Mouse (Mus musculus): ENCODE results near the gene Hoxc11. TPM values are rescaled to one million over a fixed set of nuclear protein-coding genes. Genes with fewer than 3 reads are reported as not detected.

The Hoxc11 gene
- total RNA-seq, 2 experiments from 2014 or later, result not detected

- DNase-seq (ENCODE audit: low spot score in 2 of 2), result no peak
- intact Hi-C loops (cut with DNase I), result no loop called here
Observed at GRCm38 (mm10) chr15:102997939-102998355, 43.7 kb downstream of the Hoxc11 start, which contains the start of gene Hoxc6. Gene Hoxc6 (plus strand): TSS chr15:102998257.

GRCm38 (mm10) chr15:102998608-102999182 lies 44.5 kb downstream of the Hoxc11 start:
- intact Hi-C loops (cut with DNase I), result no loop called here

GRCm38 (mm10) chr15:102999183-102999831 lies 45.1 kb downstream of the Hoxc11 start:
- intact Hi-C loops (cut with DNase I), result no loop called here
- no peak for DNase-seq (ENCODE audit: low spot score in 2 of 2)

More at GRCm38 (mm10) chr15:102998608-102999182, 44.5 kb downstream of the Hoxc11 start:
- DNase-seq (ENCODE audit: low spot score in 2 of 2), result no peak

GRCm38 (mm10) chr15:102999955-103000354 lies 45.7 kb downstream of the Hoxc11 start:
- intact Hi-C loops (cut with DNase I), result no loop called here
- no peak for DNase-seq (ENCODE audit: low spot score in 2 of 2)

- intact Hi-C loops (cut with DNase I), result no loop called here
Observed at GRCm38 (mm10) chr15:103000501-103000901, 46.3 kb downstream of the Hoxc11 start.

GRCm38 (mm10) chr15:103001370-103001769 lies 47.1 kb downstream of the Hoxc11 start:
- no peak for DNase-seq (ENCODE audit: low spot score in 2 of 2)
- intact Hi-C loops (cut with DNase I), result no loop called here

More at GRCm38 (mm10) chr15:103000501-103000901, 46.3 kb downstream of the Hoxc11 start:
- no peak for DNase-seq (ENCODE audit: low spot score in 2 of 2)

- DNase-seq (ENCODE audit: low spot score in 2 of 2), result no peak
- intact Hi-C loops (cut with DNase I), result no loop called here
Observed at GRCm38 (mm10) chr15:103002156-103002555, 47.9 kb downstream of the Hoxc11 start.

- DNase-seq (ENCODE audit: low spot score in 2 of 2), result no peak
- intact Hi-C loops (cut with DNase I), result no loop called here
Observed at GRCm38 (mm10) chr15:103002821-103003448, 48.7 kb downstream of the Hoxc11 start.

- intact Hi-C loops (cut with DNase I), result no loop called here
- no peak for DNase-seq (ENCODE audit: low spot score in 2 of 2)
Observed at GRCm38 (mm10) chr15:103005308-103005707, 51.1 kb downstream of the Hoxc11 start.

GRCm38 (mm10) chr15:103005797-103006196 lies 51.6 kb downstream of the Hoxc11 start:
- no peak for DNase-seq (ENCODE audit: low spot score in 2 of 2)
- intact Hi-C loops (cut with DNase I), result no loop called here

- intact Hi-C loops (cut with DNase I), result no loop called here
- DNase-seq (ENCODE audit: low spot score in 2 of 2), result no peak
Observed at GRCm38 (mm10) chr15:103006326-103006725, 52.1 kb downstream of the Hoxc11 start.

Small RNA genes lying within 50 kb of the gene (microRNA-seq; reads per million reads assigned to microRNA genes)
- gene Mir196a-2, result 0 to 0.34 reads per million in 2 experiments

Other genes starting within 250 kb of the Hoxc11 start
- 10 to 100 TPM; 56.9 to 58.4 TPM for gene Calcoco1, start 232.2 kb upstream of the Hoxc11 start, total RNA-seq (2021)
- not detected for gene Hoxc13, start 33.3 kb upstream of the Hoxc11 start, total RNA-seq (2021)
- gene Hoxc12, start 17.7 kb upstream of the Hoxc11 start, total RNA-seq (2021), result not detected
- gene Hoxc10, start 12.4 kb downstream of the Hoxc11 start, total RNA-seq (2021), result not detected
- gene Hoxc5, start 13.0 kb downstream of the Hoxc11 start, total RNA-seq (2021), result not detected
- gene Hoxc9, start 22.0 kb downstream of the Hoxc11 start, total RNA-seq (2021), result not detected
- not detected for gene Hoxc8, start 36.2 kb downstream of the Hoxc11 start, total RNA-seq (2021)
- not detected for gene Hoxc6, start 43.8 kb downstream of the Hoxc11 start, total RNA-seq (2021)
- not detected for gene Hoxc4, start 64.5 kb downstream of the Hoxc11 start, total RNA-seq (2021)
- 10 to 100 TPM; 16.2 to 17.4 TPM for gene Smug1, start 212.7 kb downstream of the Hoxc11 start, total RNA-seq (2021)

Measured in left cerebral cortex, postnatal 14 days (tissue).